Mouse (Mus musculus) ES-E14 (cell line): Measurements from ENCODE around the gene Cnpy1. TPM values are rescaled to one million over a fixed set of nuclear protein-coding genes. Genes with fewer than 3 reads are reported as not detected.

Source experiments
- DNase-seq: peaks from one replicate; pipeline ENCODE4 v3.0.0-alpha.2; 2013; ENCODE audit warnings: low read depth, low spot score
- H3K27ac ChIP-seq: 2 replicates; pipeline ENCODE4 v1.5.1; 2012; ENCODE audit warnings: low read depth, mild to moderate bottlenecking, low read length, moderate library complexity, mixed read lengths; ENCODE audit not compliant: poor library complexity, insufficient read depth, severe bottlenecking
- H3K36me3 ChIP-seq: 2 replicates; pipeline ENCODE4 v1.6.1; 2012; ENCODE audit warnings: mild to moderate bottlenecking, low read length, moderate library complexity, mixed read lengths; ENCODE audit not compliant: control insufficient read depth, poor library complexity, insufficient read depth, severe bottlenecking
- H3K4me1 ChIP-seq, 2 experiments: fragments of 150-350 bp in 1 of 2; sonication (generic) in 1 of 2; 2 replicates each; pipeline ENCODE4 v1.6.1; 2012; ENCODE audit warnings: low read length in 2 of 2, mild to moderate bottlenecking in 1 of 2, mixed read lengths in 1 of 2; ENCODE audit not compliant: control insufficient read depth in 2 of 2, insufficient read depth in 2 of 2, poor library complexity in 1 of 2
- H3K4me3 ChIP-seq, 2 experiments: fragments of 150-350 bp in 1 of 2; sonication (generic) in 1 of 2; 2 replicates each; pipeline ENCODE4 v1.5.1; 2012; ENCODE audit warnings: low read length in 2 of 2, low read depth in 1 of 2, mild to moderate bottlenecking in 1 of 2, mixed read lengths in 1 of 2; ENCODE audit not compliant: insufficient read depth in 1 of 2, poor library complexity in 1 of 2, severe bottlenecking in 1 of 2
- H3K9ac ChIP-seq: 2 replicates; pipeline ENCODE4 v1.6.1; 2012; ENCODE audit warnings: low read depth, mild to moderate bottlenecking, low read length, mixed read lengths; ENCODE audit not compliant: poor library complexity, insufficient read depth, severe bottlenecking
- H3K9me3 ChIP-seq: fragments of 150-350 bp; sonication (generic); 2 replicates; pipeline ENCODE4 v1.6.1; 2012; ENCODE audit warnings: low read depth, mild to moderate bottlenecking, low read length; ENCODE audit not compliant: control insufficient read depth, insufficient read depth
- CHD2 ChIP-seq: IDR thresholded peaks from 2 replicates; pipeline ENCODE4 v1.6.1; 2014; ENCODE audit warnings: mild to moderate bottlenecking, low read depth, low read length, inconsistent platforms
- HCFC1 ChIP-seq: IDR thresholded peaks from 2 replicates; pipeline ENCODE4 v1.6.1; 2012; ENCODE audit warnings: low read length, inconsistent platforms, borderline replicate concordance; ENCODE audit not compliant: insufficient read depth
- MAFK ChIP-seq: IDR thresholded peaks from 2 replicates; pipeline ENCODE4 v1.6.1; 2014; ENCODE audit warnings: mild to moderate bottlenecking, low read depth, low read length, inconsistent platforms; ENCODE audit not compliant: insufficient read depth
- ZC3H11A ChIP-seq: IDR thresholded peaks from 2 replicates; pipeline ENCODE4 v1.6.1; 2012; ENCODE audit warnings: low read depth, mild to moderate bottlenecking, inconsistent platforms, low read length, borderline replicate concordance
- ZNF384 ChIP-seq: IDR thresholded peaks from 2 replicates; pipeline ENCODE4 v1.6.1; 2012; ENCODE audit warnings: low read depth, low read length, inconsistent platforms
- in situ Hi-C, 2 experiments: fragments of 600-800 bp; cut with MboI; formaldehyde crosslinking; loops; one replicate each; pipeline ENCODE4 v1.15.1; 2025; ENCODE audit warnings: low sequenced_read_pairs in 2 of 2, inconsistent platforms in 1 of 2; ENCODE audit not compliant: unreplicated experiment in 2 of 2
- total RNA-seq: library from RNA; depleted of rRNA; stranded (reverse); fragments of 300-350 nt; gene quantifications from 2 replicates; pipeline ENCODE4 v1.2.3, GENCODE M21; 2012

Cnpy1 gene
- total RNA-seq, 1 experiment, result 76.9 TPM

DNA sequence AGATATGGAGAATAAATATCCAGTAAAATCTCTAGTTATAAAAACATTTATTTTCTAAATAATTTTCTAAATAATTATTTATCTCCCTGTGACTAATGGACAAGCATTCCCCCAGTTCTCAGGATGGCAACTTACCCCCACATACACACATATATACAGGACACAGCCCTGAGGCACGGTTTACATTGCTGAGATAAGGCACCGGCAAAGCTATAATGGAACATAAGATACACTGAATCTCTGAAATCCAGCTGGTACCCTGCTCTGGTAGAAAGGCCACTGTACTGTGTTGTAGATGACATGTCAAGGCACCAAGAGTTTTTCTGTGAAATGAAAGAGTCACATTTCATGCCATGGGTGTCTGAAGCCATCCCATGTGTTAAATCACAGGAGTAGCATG lies 40.9 kb downstream of the Cnpy1 start:
- Histone ChIP-seq H3K4me3 (no peak overlapping the region), H3K9me3 (no peaks in the 10 kb centered on the region), H3K27ac (no peak overlapping the region), H3K4me1 (peaks cover 4 to 8% of the 10 kb centered on the region in 2 experiments; a peak in 2 of 4 replicates), H3K9ac (no peak overlapping the region), H3K36me3 (peaks cover 21% of the 10 kb centered on the region)
- DNase-seq, result no peak
- in situ Hi-C loops, result no loop called here
- TF ChIP-seq ZNF384 (no peak), ZC3H11A (no peak)

DNA sequence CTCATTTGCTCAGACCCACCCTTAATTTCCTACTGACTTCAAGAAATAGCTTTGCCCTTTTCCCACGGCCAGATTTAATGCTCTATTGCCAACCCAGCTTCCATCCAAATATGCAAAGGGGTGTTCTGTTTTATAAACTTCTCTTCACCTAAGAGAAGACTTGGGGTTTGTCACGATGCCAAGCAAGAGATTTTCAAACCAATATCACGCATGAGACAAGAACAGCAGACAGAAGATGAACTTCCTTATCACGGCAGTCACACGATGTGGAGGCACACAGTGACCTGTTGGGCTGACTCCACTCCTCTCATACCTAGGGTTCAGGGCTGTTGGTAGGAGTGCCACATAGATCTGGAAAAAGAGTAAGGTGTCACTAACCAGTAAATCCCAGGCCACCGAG lies 42.5 kb downstream of the Cnpy1 start:
- no peak overlapping the region for H3K27ac ChIP-seq
- in situ Hi-C loops, result no loop called here
- peaks cover 1 to 12% of the 10 kb centered on the region in 2 experiments; a peak in 3 of 4 replicates for H3K4me1 ChIP-seq
- H3K9me3 ChIP-seq, result no peaks in the 10 kb centered on the region
- DNase-seq, result no peak
- H3K4me3 ChIP-seq, result no peak overlapping the region
- no peak overlapping the region for H3K9ac ChIP-seq
- TF ChIP-seq MAFK (no peak), ZNF384 (no peak), ZC3H11A (no peak), HCFC1 (no peak), CHD2 (no peak)
- H3K36me3 ChIP-seq, result peaks cover 21% of the 10 kb centered on the region

DNA sequence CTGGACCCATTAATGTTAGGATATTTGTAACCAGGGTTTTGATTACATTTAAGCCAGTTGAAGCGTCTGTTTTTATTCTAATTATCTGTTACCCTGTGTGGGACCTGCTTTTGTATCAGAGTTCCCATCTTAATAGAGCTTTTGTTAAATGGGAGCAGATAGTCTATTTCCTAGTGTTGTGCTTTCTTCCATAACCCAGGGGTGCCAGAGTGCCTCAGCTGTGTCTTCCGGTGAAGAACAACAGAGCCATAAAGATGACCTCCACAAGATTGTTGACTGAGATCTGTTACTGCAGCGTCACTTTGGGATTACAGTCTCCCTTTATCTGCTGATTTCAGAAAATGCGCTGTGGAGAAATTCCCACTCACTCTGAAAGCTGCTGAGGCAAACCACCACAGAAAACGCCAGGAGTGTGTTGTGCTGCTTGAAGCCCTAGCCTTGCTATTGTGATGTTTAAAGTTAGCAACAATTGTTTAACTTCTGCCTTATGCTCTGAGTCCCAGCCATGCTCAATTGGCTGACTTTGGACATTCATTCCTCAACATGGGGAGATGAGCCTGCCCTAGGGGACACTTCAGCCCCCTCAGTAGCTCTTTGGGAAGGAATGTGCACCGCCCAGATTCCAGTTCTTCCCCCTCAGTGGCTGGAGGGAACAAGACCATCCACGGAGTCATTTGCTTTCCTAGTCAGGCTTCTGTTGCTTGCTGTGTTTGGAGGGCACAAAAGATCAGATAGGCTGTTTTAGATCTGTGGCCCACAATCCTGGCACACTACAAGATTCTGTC lies 46.3 kb downstream of the Cnpy1 start:
- in situ Hi-C loops, result no loop called here

GRCm38 (mm10) chr5:28195473-28195872 lies 50.1 kb downstream of the Cnpy1 start:
- Histone ChIP-seq H3K9ac (no peak overlapping the region), H3K4me3 (no peak overlapping the region), H3K27ac (no peak overlapping the region), H3K36me3 (peaks cover 6% of the 10 kb centered on the region), H3K9me3 (no peaks in the 10 kb centered on the region), H3K4me1 (peaks cover 8 to 15% of the 10 kb centered on the region in 2 experiments; a peak in 3 of 4 replicates)
- TF ChIP-seq HCFC1 (no peak), CHD2 (no peak), ZC3H11A (no peak), MAFK (no peak), ZNF384 (no peak)
- DNase-seq, result no peak
- in situ Hi-C loops, result no loop called here

More for the DNA sequence above, 46.3 kb downstream of the Cnpy1 start:
- peak overlapping the region; percentile 63; the same call in 1 of the 2 replicates for H3K27ac ChIP-seq
- H3K9ac ChIP-seq, result no peak overlapping the region
- no peak for DNase-seq
- H3K4me1 ChIP-seq, result peaks cover 5 to 15% of the 10 kb centered on the region in 2 experiments; a peak in 3 of 4 replicates
- H3K9me3 ChIP-seq, result no peaks in the 10 kb centered on the region
- no peak for TF ChIP-seq MAFK
- TF ChIP-seq CHD2, result no peak
- no peak for TF ChIP-seq ZC3H11A
- peaks cover 10% of the 10 kb centered on the region for H3K36me3 ChIP-seq
- no peak overlapping the region for H3K4me3 ChIP-seq
